Mouse (Mus musculus): ENCODE results near the gene Pimreg. TPM values are rescaled to one million over a fixed set of nuclear protein-coding genes. Genes with fewer than 3 reads are reported as not detected.

Pimreg gene
- polyA plus RNA-seq, 1 experiment from 2014 or later: 28.3 TPM

GRCm38 (mm10) chr11:72072331-72072905 is 30.6 kb downstream of the Pimreg start:
- Histone ChIP-seq H3K36me3 (replicated peaks) (no peaks in the 10 kb centered on the region), H3K27ac (no peak overlapping the region), H3K4me1 (peaks cover 5% of the 10 kb centered on the region; the same call in 1 of the 2 replicates), H3K4me3 (no peak overlapping the region), H3K4me2 (no peak overlapping the region), H3K9me3 (no peaks in the 10 kb centered on the region), H3K27me3 (replicated peaks) (no peaks in the 10 kb centered on the region), H3K9ac (no peak overlapping the region)
- no peak for ATAC-seq (replicated peaks)
- 55% methylated on average over 6 of the region's 6 CpGs for WGBS

- 88% methylated on average over 13 of the region's 13 CpGs for WGBS
These were observed 32.4 kb downstream of the Pimreg start for GRCm38 (mm10) chr11:72074230-72074629.

GRCm38 (mm10) chr11:72078056-72078455 is 36.2 kb downstream of the Pimreg start:
- Histone ChIP-seq H3K4me3 (no peak overlapping the region), H3K4me1 (peaks cover 4% of the 10 kb centered on the region; the same call in 1 of the 2 replicates), H3K9ac (no peak overlapping the region), H3K9me3 (no peaks in the 10 kb centered on the region), H3K27ac (no peak overlapping the region), H3K36me3 (replicated peaks) (no peaks in the 10 kb centered on the region), H3K4me2 (no peak overlapping the region), H3K27me3 (replicated peaks) (no peaks in the 10 kb centered on the region)
- no peak for ATAC-seq (replicated peaks)
- 39% methylated on average over 3 of the region's 3 CpGs for WGBS

More at GRCm38 (mm10) chr11:72074230-72074629, 32.4 kb downstream of the Pimreg start:
- no peaks in the 10 kb centered on the region for H3K36me3 ChIP-seq (replicated peaks)
- H3K27me3 ChIP-seq (replicated peaks): no peaks in the 10 kb centered on the region
- no peak overlapping the region for H3K4me3 ChIP-seq
- H3K9ac ChIP-seq: no peak overlapping the region
- no peaks in the 10 kb centered on the region for H3K9me3 ChIP-seq
- no peak for ATAC-seq (replicated peaks)
- H3K4me1 ChIP-seq: peaks cover 4% of the 10 kb centered on the region; the same call in 1 of the 2 replicates
- H3K27ac ChIP-seq: no peak overlapping the region
- H3K4me2 ChIP-seq: no peak overlapping the region

- Histone ChIP-seq H3K9ac (no peak overlapping the region), H3K36me3 (replicated peaks) (no peaks in the 10 kb centered on the region), H3K27ac (no peak overlapping the region), H3K4me1 (peaks cover 4% of the 10 kb centered on the region; the same call in 1 of the 2 replicates), H3K9me3 (no peaks in the 10 kb centered on the region), H3K4me2 (no peak overlapping the region), H3K27me3 (replicated peaks) (no peaks in the 10 kb centered on the region), H3K4me3 (no peak overlapping the region)
- no peak for ATAC-seq (replicated peaks)
- 33% methylated on average over 4 of the region's 4 CpGs for WGBS
These were observed 36.8 kb downstream of the Pimreg start for GRCm38 (mm10) chr11:72078647-72079046.

- H3K27me3 ChIP-seq (replicated peaks): no peaks in the 10 kb centered on the region
- ATAC-seq (replicated peaks): no peak
- WGBS: 76% methylated on average over 6 of the region's 6 CpGs
These were observed 38.6 kb downstream of the Pimreg start for GRCm38 (mm10) chr11:72080461-72080860.

GRCm38 (mm10) chr11:72082601-72083000 is 40.8 kb downstream of the Pimreg start:
- Histone ChIP-seq H3K27ac (no peak overlapping the region), H3K4me1 (peaks cover 18% of the 10 kb centered on the region), H3K36me3 (replicated peaks) (no peaks in the 10 kb centered on the region), H3K9me3 (no peaks in the 10 kb centered on the region), H3K4me2 (no peak overlapping the region), H3K4me3 (no peak overlapping the region), H3K27me3 (replicated peaks) (no peaks in the 10 kb centered on the region), H3K9ac (no peak overlapping the region)
- WGBS: 91% methylated on average over 4 of the region's 4 CpGs
- no peak for ATAC-seq (replicated peaks)

More at GRCm38 (mm10) chr11:72080461-72080860, 38.6 kb downstream of the Pimreg start:
- peaks cover 4% of the 10 kb centered on the region; the same call in 1 of the 2 replicates for H3K4me1 ChIP-seq
- no peak overlapping the region for H3K4me2 ChIP-seq
- H3K36me3 ChIP-seq (replicated peaks): no peaks in the 10 kb centered on the region
- no peak overlapping the region for H3K4me3 ChIP-seq
- no peaks in the 10 kb centered on the region for H3K9me3 ChIP-seq
- no peak overlapping the region for H3K9ac ChIP-seq
- no peak overlapping the region for H3K27ac ChIP-seq

GRCm38 (mm10) chr11:72084337-72084736 is 42.5 kb downstream of the Pimreg start:
- Histone ChIP-seq H3K9ac (no peak overlapping the region), H3K27me3 (replicated peaks) (no peaks in the 10 kb centered on the region), H3K9me3 (no peaks in the 10 kb centered on the region), H3K4me2 (no peak overlapping the region), H3K27ac (no peak overlapping the region), H3K4me1 (peaks cover 18% of the 10 kb centered on the region), H3K4me3 (no peak overlapping the region), H3K36me3 (replicated peaks) (no peaks in the 10 kb centered on the region)
- no peak for ATAC-seq (replicated peaks)
- 95% methylated on average over 15 of the region's 15 CpGs for whole genome bisulfite sequencing

- no peaks in the 10 kb centered on the region for H3K9me3 ChIP-seq
- no peaks in the 10 kb centered on the region for H3K36me3 ChIP-seq (replicated peaks)
- WGBS: 30% methylated on average over 11 of the region's 11 CpGs
- H3K27me3 ChIP-seq (replicated peaks): no peaks in the 10 kb centered on the region
- no peak overlapping the region for H3K4me3 ChIP-seq
- peaks cover 18% of the 10 kb centered on the region for H3K4me1 ChIP-seq
- ATAC-seq (replicated peaks): peak; percentile 87
- H3K4me2 ChIP-seq: 0 out of 2 replicates have a peak overlapping the region, but pooled peaks have one; percentile 4
- H3K9ac ChIP-seq: 0 out of 2 replicates have a peak overlapping the region, but pooled peaks have one; percentile 7
- peak overlapping the region; percentile 82 for H3K27ac ChIP-seq
These were observed 44.6 kb downstream of the Pimreg start for GRCm38 (mm10) chr11:72086251-72087046.

- no peak overlapping the region for H3K4me2 ChIP-seq
- H3K9me3 ChIP-seq: no peaks in the 10 kb centered on the region
- H3K27me3 ChIP-seq (replicated peaks): no peaks in the 10 kb centered on the region
- peaks cover 4% of the 10 kb centered on the region; the same call in 1 of the 2 replicates for H3K4me1 ChIP-seq
- no peak overlapping the region for H3K4me3 ChIP-seq
- no peak overlapping the region for H3K9ac ChIP-seq
- H3K36me3 ChIP-seq (replicated peaks): no peaks in the 10 kb centered on the region
- H3K27ac ChIP-seq: no peak overlapping the region
- 69% methylated on average over 8 of the region's 8 CpGs for WGBS
- no peak for ATAC-seq (replicated peaks)
These were observed 50.6 kb downstream of the Pimreg start for GRCm38 (mm10) chr11:72092390-72092789.

- Histone ChIP-seq H3K27me3 (replicated peaks) (no peaks in the 10 kb centered on the region), H3K27ac (no peak overlapping the region), H3K9me3 (no peaks in the 10 kb centered on the region), H3K4me3 (no peak overlapping the region), H3K4me1 (no peaks in the 10 kb centered on the region), H3K9ac (no peak overlapping the region), H3K4me2 (no peak overlapping the region), H3K36me3 (replicated peaks) (no peaks in the 10 kb centered on the region)
- no peak for ATAC-seq (replicated peaks)
- 90% methylated on average over 7 of the region's 7 CpGs for WGBS
These were observed 52.6 kb downstream of the Pimreg start for GRCm38 (mm10) chr11:72094442-72094841.

- WGBS: 30% methylated on average over 3 of the region's 3 CpGs
These were observed 54.2 kb downstream of the Pimreg start for GRCm38 (mm10) chr11:72095994-72096393.

More at GRCm38 (mm10) chr11:72095994-72096393, 54.2 kb downstream of the Pimreg start:
- Histone ChIP-seq H3K9me3 (no peaks in the 10 kb centered on the region), H3K27ac (no peak overlapping the region), H3K36me3 (replicated peaks) (no peaks in the 10 kb centered on the region), H3K27me3 (replicated peaks) (no peaks in the 10 kb centered on the region), H3K4me1 (no peaks in the 10 kb centered on the region), H3K4me3 (no peak overlapping the region), H3K4me2 (no peak overlapping the region), H3K9ac (no peak overlapping the region)
- ATAC-seq (replicated peaks): no peak

All from midbrain, embryonic 15.5 days (tissue).